Mouse (Mus musculus): ENCODE measurements around the gene Stx17.

Gene Stx17

GRCm38 (mm10) chr4:48163851-48164250, 39.1 kb downstream of the Stx17 start:
- DNase-seq (ENCODE audit: low read depth) = peak; percentile 17

GRCm38 (mm10) chr4:48175666-48176065, 51.0 kb downstream of the Stx17 start:
- DNase-seq (ENCODE audit: low read depth) = no peak

- DNase-seq (ENCODE audit: low read depth) = no peak
Measured at GRCm38 (mm10) chr4:48180922-48181321, 56.2 kb downstream of the Stx17 start.

- no peak for DNase-seq (ENCODE audit: low read depth)
Measured at GRCm38 (mm10) chr4:48181366-48181765, 56.7 kb downstream of the Stx17 start.

GRCm38 (mm10) chr4:48182115-48182806, 57.5 kb downstream of the Stx17 start:
- no peak for DNase-seq (ENCODE audit: low read depth)

- DNase-seq (ENCODE audit: low read depth) = peak; percentile 34
Measured at GRCm38 (mm10) chr4:48197925-48198324, 73.2 kb downstream of the Stx17 start.

- no peak for DNase-seq (ENCODE audit: low read depth)
Measured at GRCm38 (mm10) chr4:48198447-48198846, 73.7 kb downstream of the Stx17 start.

- no peak for DNase-seq (ENCODE audit: low read depth)
Measured at GRCm38 (mm10) chr4:48203564-48203963, 78.8 kb downstream of the Stx17 start.

GRCm38 (mm10) chr4:48225173-48225572, 100.5 kb downstream of the Stx17 start:
- peak; percentile 27 for DNase-seq (ENCODE audit: low read depth)

- no peak for DNase-seq (ENCODE audit: low read depth)
Measured at GRCm38 (mm10) chr4:48225604-48226003, 100.9 kb downstream of the Stx17 start.

GRCm38 (mm10) chr4:48226800-48227199, 102.1 kb downstream of the Stx17 start:
- DNase-seq (ENCODE audit: low read depth) = no peak
